Mouse (Mus musculus) CH12.LX (cell line): ENCODE measurements around the gene Gm5447. TPM values are rescaled to one million over a fixed set of nuclear protein-coding genes. Genes with fewer than 3 reads are reported as not detected.
A peak's percentile ranks its signal among the peaks of the same experiment; 100 is the strongest.

Source experiments
- DNase-seq: peaks from one replicate; pipeline ENCODE4 v3.0.0-alpha.2; 2013; ENCODE audit errors: extremely low read depth
- H3K27ac ChIP-seq: 2 replicates; pipeline ENCODE4 v1.5.1; 2012; ENCODE audit warnings: low read depth, mild to moderate bottlenecking, control low read depth, moderate library complexity; ENCODE audit not compliant: insufficient read depth
- H3K27me3 ChIP-seq: replicated peaks from 2 replicates; pipeline ENCODE3; 2012; ENCODE audit warnings: inconsistent platforms
- H3K36me3 ChIP-seq, 2 experiments: replicated peaks in 1 of 2; 2 replicates each; pipeline versions ENCODE3 to v1.6.1; 2012; ENCODE audit warnings: inconsistent platforms in 1 of 2, low read length in 1 of 2, mild to moderate bottlenecking in 1 of 2, mixed read lengths in 1 of 2, moderate library complexity in 1 of 2; ENCODE audit not compliant: control insufficient read depth in 1 of 2, insufficient read depth in 1 of 2
- H3K4me1 ChIP-seq, 2 experiments: 2 replicates each; pipeline ENCODE4 v1.6.1; 2012; ENCODE audit warnings: inconsistent platforms in 1 of 2, moderate library complexity in 1 of 2; ENCODE audit not compliant: insufficient read depth in 2 of 2, control insufficient read depth in 1 of 2
- H3K4me2 ChIP-seq: 2 replicates; pipeline ENCODE4 v1.6.1; 2012; ENCODE audit warnings: low read depth, mild to moderate bottlenecking, control low read depth; ENCODE audit not compliant: poor library complexity, insufficient read depth, severe bottlenecking
- H3K4me3 ChIP-seq, 3 experiments: fragments of 150-350 bp in 1 of 3; sonication (generic) in 1 of 3; replicated peaks in 1 of 3; 2 replicates each; pipeline versions ENCODE3 to v1.5.1; 2011 to 2012; ENCODE audit warnings: low read depth in 2 of 3, low read length in 2 of 3, mild to moderate bottlenecking in 2 of 3, moderate library complexity in 2 of 3, control low read depth in 1 of 3, improper control_type of control experiment in 1 of 3, inconsistent platforms in 1 of 3, mixed read lengths in 1 of 3; ENCODE audit not compliant: poor library complexity in 1 of 3
- H3K79me2 ChIP-seq: replicated peaks from 2 replicates; pipeline ENCODE4 v1.6.1; 2012; ENCODE audit warnings: mild to moderate bottlenecking, moderate library complexity; ENCODE audit not compliant: control insufficient read depth, poor library complexity, insufficient read depth, severe bottlenecking; ENCODE audit errors: extremely low read depth
- H3K9ac ChIP-seq: 2 replicates; pipeline ENCODE4 v1.6.1; 2012; ENCODE audit warnings: low read depth, mild to moderate bottlenecking, control low read depth, moderate library complexity; ENCODE audit not compliant: insufficient read depth
- H3K9me3 ChIP-seq: replicated peaks from 2 replicates; pipeline ENCODE3; 2012; ENCODE audit warnings: low read length, inconsistent platforms, mixed read lengths
- CHD1 ChIP-seq: IDR thresholded peaks from 2 replicates; pipeline ENCODE4 v1.6.1; 2012; ENCODE audit warnings: low read depth, low read length, improper control_type of control experiment, inconsistent platforms
- CHD2 ChIP-seq: IDR thresholded peaks from 2 replicates; pipeline ENCODE4 v1.6.1; 2011; ENCODE audit warnings: low read length, improper control_type of control experiment
- E2F4 ChIP-seq: IDR thresholded peaks from 2 replicates; pipeline ENCODE4 v1.6.1; 2011; ENCODE audit warnings: low read depth, low read length, improper control_type of control experiment; ENCODE audit not compliant: insufficient replicate concordance
- ELF1 ChIP-seq: IDR thresholded peaks from 2 replicates; pipeline ENCODE4 v1.6.1; 2014; ENCODE audit warnings: low read depth, mild to moderate bottlenecking, inconsistent platforms, low read length, improper control_type of control experiment
- GABPA ChIP-seq: IDR thresholded peaks from 2 replicates; pipeline ENCODE4 v1.6.1; 2012; ENCODE audit warnings: low read depth, low read length, improper control_type of control experiment, inconsistent platforms; ENCODE audit not compliant: insufficient replicate concordance
- HCFC1 ChIP-seq: IDR thresholded peaks from 2 replicates; pipeline ENCODE4 v1.6.1; 2012; ENCODE audit warnings: low read depth, mild to moderate bottlenecking, inconsistent platforms, low read length, improper control_type of control experiment
- IRF4 ChIP-seq: IDR thresholded peaks from 2 replicates; pipeline ENCODE4 v1.6.1; 2014; ENCODE audit warnings: low read depth, mild to moderate bottlenecking, inconsistent platforms, low read length, improper control_type of control experiment
- KAT2A ChIP-seq: IDR thresholded peaks from 2 replicates; pipeline ENCODE4 v1.6.1; 2012; ENCODE audit warnings: low read length, improper control_type of control experiment, inconsistent platforms; ENCODE audit not compliant: insufficient replicate concordance
- MAX ChIP-seq: IDR thresholded peaks from 2 replicates; pipeline ENCODE4 v1.6.1; 2011; ENCODE audit warnings: low read length, improper control_type of control experiment
- MXI1 ChIP-seq: IDR thresholded peaks from 2 replicates; pipeline ENCODE4 v1.6.1; 2011; ENCODE audit warnings: mild to moderate bottlenecking, low read depth, low read length, improper control_type of control experiment
- NELFE ChIP-seq: IDR thresholded peaks from 2 replicates; pipeline ENCODE4 v1.6.1; 2011; ENCODE audit warnings: low read depth, low read length, improper control_type of control experiment
- POLR2A ChIP-seq: IDR thresholded peaks from 2 replicates; pipeline ENCODE4 v1.6.1; 2011; ENCODE audit warnings: low read depth, mild to moderate bottlenecking, improper control_type of control experiment, low read length
- POLR2AphosphoS2 ChIP-seq: IDR thresholded peaks from 2 replicates; pipeline ENCODE4 v1.6.1; 2011; ENCODE audit warnings: low read depth, low read length, improper control_type of control experiment
- SIN3A ChIP-seq: IDR thresholded peaks from 2 replicates; pipeline ENCODE4 v1.6.1; 2012; ENCODE audit warnings: low read length, improper control_type of control experiment, inconsistent platforms
- SMC3 ChIP-seq: IDR thresholded peaks from 2 replicates; pipeline ENCODE4 v1.6.1; 2011; ENCODE audit warnings: low read depth, low read length, improper control_type of control experiment
- USF1 ChIP-seq: IDR thresholded peaks from 2 replicates; pipeline ENCODE4 v1.6.1; 2014; ENCODE audit warnings: low read depth, mild to moderate bottlenecking, inconsistent platforms, low read length, improper control_type of control experiment
- ZC3H11A ChIP-seq: IDR thresholded peaks from 2 replicates; pipeline ENCODE4 v1.6.1; 2012; ENCODE audit warnings: low read depth, mild to moderate bottlenecking, inconsistent platforms, low read length, improper control_type of control experiment
- ZKSCAN1 ChIP-seq: IDR thresholded peaks from 2 replicates; pipeline ENCODE4 v1.6.1; 2012; ENCODE audit warnings: low read depth, inconsistent platforms, low read length, improper control_type of control experiment, borderline replicate concordance
- ZNF384 ChIP-seq: IDR thresholded peaks from 2 replicates; pipeline ENCODE4 v1.6.1; 2012; ENCODE audit warnings: low read depth, low read length, improper control_type of control experiment, inconsistent platforms
- dilution Hi-C: fragments of 300-500 bp; cut with MboI; formaldehyde crosslinking; loops from 2 replicates; pipeline ENCODE4 v1.14.3; 2020; ENCODE audit warnings: low sequenced_read_pairs; ENCODE audit not compliant: extremely low pct_unique_long_range_greater_than_20kb, extremely low pct_ligation_motif_present
- in situ Hi-C: fragments of 300-500 bp; cut with MboI; formaldehyde crosslinking; loops from 3 replicates; pipeline ENCODE4 v1.14.3; 2019; ENCODE audit warnings: low sequenced_read_pairs, low pct_ligation_motif_present, low pct_unique_long_range_greater_than_20kb, mixed read lengths
- polyA plus RNA-seq: library from polyadenylated mRNA; unstranded; fragments of >175 nt; gene quantifications from 2 replicates; pipeline ENCODE4 v1.2.1, GENCODE M21; 2012; ENCODE audit warnings: low read depth; ENCODE audit not compliant: insufficient read length
- total RNA-seq, 2 experiments: library from RNA; depleted of rRNA; stranded (reverse); fragments of 300-350 nt in 1 of 2; fragments of >200 nt in 1 of 2; gene quantifications; 2 replicates each; pipeline ENCODE4 v1.2.3; 2012 to 2014

The Gm5447 gene
- total and polyA plus RNA-seq, 3 experiments, result not detected

DNA sequence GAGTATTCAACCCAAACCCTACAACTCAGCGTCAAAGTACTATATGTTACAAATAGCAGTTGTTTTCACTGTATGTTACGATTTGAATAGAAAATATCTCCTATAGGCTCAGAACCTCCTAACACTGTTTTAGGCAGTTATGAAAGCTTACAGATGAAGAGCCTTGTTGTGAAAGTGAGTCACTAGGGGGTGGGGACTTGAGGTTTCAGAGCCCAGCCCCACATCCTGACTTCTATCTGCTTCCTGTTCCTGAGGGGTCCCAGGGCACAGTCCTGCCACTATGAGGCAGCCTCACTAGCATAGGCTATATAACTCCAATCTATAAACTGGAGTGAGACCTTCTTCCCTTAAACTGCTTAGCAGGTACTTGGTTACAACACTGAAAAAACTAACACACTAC is 1.9 kb upstream of the Gm5447 start:
- no peak overlapping the region for H3K27ac ChIP-seq
- in situ Hi-C loops, result no loop called here
- peaks cover 12 to 58% of the 10 kb centered on the region in 2 experiments for H3K4me1 ChIP-seq
- H3K4me3 ChIP-seq, result no peak overlapping the region
- H3K9me3 ChIP-seq, result no peaks in the 10 kb centered on the region
- no peaks in the 10 kb centered on the region for H3K27me3 ChIP-seq
- peaks cover 32% of the 10 kb centered on the region for H3K79me2 ChIP-seq
- no peak overlapping the region for H3K9ac ChIP-seq
- peaks cover 0 to 9% of the 10 kb centered on the region in 2 experiments for H3K36me3 ChIP-seq
- no peak for TF ChIP-seq NELFE
- no peak for TF ChIP-seq CHD1
- TF ChIP-seq MXI1, result no peak
- TF ChIP-seq ELF1, result peak; percentile 62; the same call in 1 of the 2 replicates
- DNase-seq, result peak; percentile 68
- dilution Hi-C loops, result no loop called here
- H3K4me2 ChIP-seq, result peak overlapping the region; percentile 37

DNA sequence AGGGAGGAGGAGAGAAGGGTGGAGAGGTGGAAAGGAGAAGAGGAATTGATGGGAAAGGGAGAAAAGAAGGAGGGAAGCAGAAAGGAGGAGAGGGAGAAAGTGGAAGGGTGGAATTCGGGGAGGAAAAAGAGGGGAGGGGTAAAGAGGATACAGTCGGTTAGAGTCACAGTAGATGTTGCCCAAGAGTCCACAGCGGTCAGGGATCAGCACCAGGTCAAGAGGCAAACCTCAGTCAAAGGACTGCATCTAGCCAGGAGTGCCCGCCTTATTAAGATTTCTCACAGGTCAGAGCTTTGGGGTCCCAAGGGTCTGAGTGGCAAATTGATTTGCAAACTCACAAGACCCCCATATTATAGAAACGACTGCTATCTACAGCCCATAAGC is 235 bp downstream of the Gm5447 start:
- Histone ChIP-seq H3K9ac (no peak overlapping the region), H3K4me2 (peak overlapping the region; percentile 49)
- in situ Hi-C loops, result no loop called here

DNA sequence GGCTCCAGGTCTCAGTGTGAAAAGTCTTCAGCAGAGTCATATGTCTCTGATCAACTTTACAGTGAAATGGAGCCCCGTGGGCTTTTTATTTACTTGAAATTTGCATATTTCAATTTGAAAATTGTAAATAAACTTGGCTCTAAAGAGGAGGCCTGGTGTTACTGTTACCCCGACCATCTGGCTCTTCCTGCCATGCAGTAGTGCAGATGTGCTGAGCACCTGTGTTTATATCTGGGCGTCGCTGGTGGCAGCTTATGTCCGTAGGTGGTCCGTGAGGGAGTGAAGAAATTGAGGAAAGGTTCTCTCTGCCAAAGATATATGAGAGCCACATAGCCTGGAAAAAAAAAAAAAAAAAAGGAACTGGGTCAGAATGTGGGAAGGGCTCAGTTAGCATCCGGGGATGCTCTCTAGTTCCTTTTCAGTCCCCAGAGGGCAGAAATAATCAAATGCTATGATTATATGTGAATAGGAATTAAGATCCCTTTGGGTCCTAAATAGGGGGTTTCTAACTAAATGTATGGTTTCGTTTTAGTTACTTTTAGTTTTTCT is 2.6 kb downstream of the Gm5447 start:
- Histone ChIP-seq H3K36me3 (no peaks in the 10 kb centered on the region), H3K9ac (no peak overlapping the region), H3K79me2 (peaks cover 3% of the 10 kb centered on the region; the same call in 1 of the 2 replicates), H3K27ac (no peak overlapping the region), H3K27me3 (no peaks in the 10 kb centered on the region)
- dilution Hi-C loops, result no loop called here
- peak; percentile 68 for TF ChIP-seq ZNF384
- no peak for TF ChIP-seq GABPA
- no peak for TF ChIP-seq SMC3
- TF ChIP-seq HCFC1, result no peak
- TF ChIP-seq POLR2AphosphoS2, result no peak
- TF ChIP-seq KAT2A, result no peak
- no peak for TF ChIP-seq SIN3A
- no peak for TF ChIP-seq ZC3H11A
- no peak for TF ChIP-seq NELFE
- no peak for TF ChIP-seq CHD2
- no peak for TF ChIP-seq CHD1
- TF ChIP-seq IRF4, result 0 out of 2 replicates have a peak, but pooled peaks have one; percentile 18
- TF ChIP-seq, all 38 proteins: peak for 2
- no peak for DNase-seq
- H3K9me3 ChIP-seq, result no peaks in the 10 kb centered on the region
- in situ Hi-C loops, result no loop called here
- H3K4me1 ChIP-seq, result peaks cover 5 to 28% of the 10 kb centered on the region in 2 experiments
- H3K4me2 ChIP-seq, result peak overlapping the region; percentile 50
- H3K4me3 ChIP-seq, result no peak overlapping the region

More for the DNA sequence above, 235 bp downstream of the Gm5447 start:
- Histone ChIP-seq H3K4me1 (peaks cover 12 to 47% of the 10 kb centered on the region in 2 experiments), H3K36me3 (peaks cover 0 to 5% of the 10 kb centered on the region in 2 experiments), H3K27ac (no peak overlapping the region), H3K4me3 (peak overlapping the region; percentile 83 to 86 (median 85)), H3K27me3 (no peaks in the 10 kb centered on the region), H3K9me3 (no peaks in the 10 kb centered on the region), H3K79me2 (peaks cover 20% of the 10 kb centered on the region)
- no peak for DNase-seq
- no peak for TF ChIP-seq GABPA
- no peak for TF ChIP-seq MAX
- TF ChIP-seq SIN3A, result no peak
- no peak for TF ChIP-seq ELF1
- TF ChIP-seq IRF4, result no peak
- no peak for TF ChIP-seq E2F4
- TF ChIP-seq USF1, result no peak
- no peak for TF ChIP-seq ZKSCAN1
- TF ChIP-seq HCFC1, result no peak
- TF ChIP-seq CHD1, result no peak
- no peak for TF ChIP-seq POLR2A
- dilution Hi-C loops, result no loop called here
